Mouse (Mus musculus): ENCODE data around the gene Ptpn6. TPM values are rescaled to one million over a fixed set of nuclear protein-coding genes. Genes with fewer than 3 reads are reported as not detected.

The Ptpn6 gene
- polyA plus RNA-seq, 1 experiment from 2014 or later, result 16.7 TPM

- peak; percentile 46 for ATAC-seq
- Histone ChIP-seq H3K27ac (no peak overlapping the region), H3K4me3 (replicated peaks) (peak overlapping the region; percentile 57), H3K9ac (peak overlapping the region; percentile 60), H3K27me3 (replicated peaks) (0 out of 2 replicates have a peak, but pooled peaks cover 2% of the 10 kb centered on the region), H3K9me3 (no peaks in the 10 kb centered on the region), H3K36me3 (no peaks in the 10 kb centered on the region), H3K4me1 (replicated peaks) (peaks cover 24% of the 10 kb centered on the region), H3K4me2 (replicated peaks) (peak overlapping the region; percentile 96)
- WGBS, result 33% methylated on average over 19 of the region's 19 CpGs
These were observed 29.6 kb upstream of the Ptpn6 start for GRCm38 (mm10) chr6:124767920-124768703.

GRCm38 (mm10) chr6:124767536-124767919, 29.0 kb upstream of the Ptpn6 start:
- 65% methylated on average over 4 of the region's 4 CpGs for WGBS
- no peak overlapping the region for H3K4me3 ChIP-seq (replicated peaks)
- no peak overlapping the region for H3K27ac ChIP-seq

GRCm38 (mm10) chr6:124765951-124766350, 27.4 kb upstream of the Ptpn6 start:
- Histone ChIP-seq H3K27ac (no peak overlapping the region), H3K36me3 (no peaks in the 10 kb centered on the region), H3K4me1 (replicated peaks) (peaks cover 24% of the 10 kb centered on the region), H3K9ac (no peak overlapping the region), H3K9me3 (no peaks in the 10 kb centered on the region), H3K27me3 (replicated peaks) (0 out of 2 replicates have a peak, but pooled peaks cover 2% of the 10 kb centered on the region), H3K4me2 (replicated peaks) (no peak overlapping the region), H3K4me3 (replicated peaks) (no peak overlapping the region)
- ATAC-seq, result no peak
- 89% methylated on average over 7 of the region's 7 CpGs for WGBS

More at GRCm38 (mm10) chr6:124767536-124767919, 29.0 kb upstream of the Ptpn6 start:
- 0 out of 2 replicates have a peak, but pooled peaks cover 2% of the 10 kb centered on the region for H3K27me3 ChIP-seq (replicated peaks)
- H3K4me1 ChIP-seq (replicated peaks), result peaks cover 24% of the 10 kb centered on the region
- H3K9me3 ChIP-seq, result no peaks in the 10 kb centered on the region
- H3K9ac ChIP-seq, result no peak overlapping the region
- H3K4me2 ChIP-seq (replicated peaks), result peak overlapping the region; percentile 96; the same call in 1 of the 2 replicates
- ATAC-seq, result no peak
- no peaks in the 10 kb centered on the region for H3K36me3 ChIP-seq

GRCm38 (mm10) chr6:124759259-124759658, 20.7 kb upstream of the Ptpn6 start:
- H3K27me3 ChIP-seq (replicated peaks), result no peaks in the 10 kb centered on the region
- peak overlapping the region; percentile 96 for H3K27ac ChIP-seq
- peak overlapping the region; percentile 75 for H3K4me2 ChIP-seq (replicated peaks)
- peak overlapping the region; percentile 29; the same call in 1 of the 2 replicates for H3K9ac ChIP-seq
- WGBS, result 2% methylated on average over 5 of the region's 5 CpGs
- no peaks in the 10 kb centered on the region for H3K36me3 ChIP-seq
- peak; percentile 37 for ATAC-seq
- H3K9me3 ChIP-seq, result no peaks in the 10 kb centered on the region
- H3K4me1 ChIP-seq (replicated peaks), result peaks cover 30% of the 10 kb centered on the region
- H3K4me3 ChIP-seq (replicated peaks), result no peak overlapping the region; the same call in 1 of the 2 replicates

GRCm38 (mm10) chr6:124758849-124759232, 20.3 kb upstream of the Ptpn6 start:
- peak overlapping the region; percentile 96 for H3K27ac ChIP-seq
- H3K4me3 ChIP-seq (replicated peaks), result no peak overlapping the region; the same call in 1 of the 2 replicates
- H3K9me3 ChIP-seq, result no peaks in the 10 kb centered on the region
- peak overlapping the region; percentile 29; the same call in 1 of the 2 replicates for H3K9ac ChIP-seq
- H3K4me1 ChIP-seq (replicated peaks), result peaks cover 34% of the 10 kb centered on the region
- WGBS, result 37% methylated on average over 2 of the region's 2 CpGs
- H3K4me2 ChIP-seq (replicated peaks), result peak overlapping the region; percentile 75
- ATAC-seq, result no peak
- H3K27me3 ChIP-seq (replicated peaks), result no peaks in the 10 kb centered on the region
- H3K36me3 ChIP-seq, result no peaks in the 10 kb centered on the region

GRCm38 (mm10) chr6:124757909-124758848, 19.7 kb upstream of the Ptpn6 start:
- ATAC-seq, result peak; percentile 9; the same call in 1 of the 2 replicates
- Histone ChIP-seq H3K9me3 (no peaks in the 10 kb centered on the region), H3K4me2 (replicated peaks) (peak overlapping the region; percentile 75), H3K4me1 (replicated peaks) (peaks cover 36% of the 10 kb centered on the region), H3K9ac (peak overlapping the region; percentile 90), H3K27ac (peak overlapping the region; percentile 96), H3K36me3 (no peaks in the 10 kb centered on the region), H3K27me3 (replicated peaks) (no peaks in the 10 kb centered on the region), H3K4me3 (replicated peaks) (peak overlapping the region; percentile 82)
- 47% methylated on average over 5 of the region's 5 CpGs for WGBS

GRCm38 (mm10) chr6:124757351-124757880, 18.9 kb upstream of the Ptpn6 start:
- H3K9me3 ChIP-seq, result no peaks in the 10 kb centered on the region
- peak overlapping the region; percentile 96 for H3K27ac ChIP-seq
- peak overlapping the region; percentile 75 for H3K4me2 ChIP-seq (replicated peaks)
- no peaks in the 10 kb centered on the region for H3K27me3 ChIP-seq (replicated peaks)
- peak overlapping the region; percentile 82 for H3K4me3 ChIP-seq (replicated peaks)
- WGBS, result 15% methylated on average over 5 of the region's 5 CpGs
- no peaks in the 10 kb centered on the region for H3K36me3 ChIP-seq
- peaks cover 36% of the 10 kb centered on the region for H3K4me1 ChIP-seq (replicated peaks)
- H3K9ac ChIP-seq, result peak overlapping the region; percentile 90
- no peak for ATAC-seq

- Histone ChIP-seq H3K27me3 (replicated peaks) (no peaks in the 10 kb centered on the region), H3K9me3 (no peaks in the 10 kb centered on the region), H3K9ac (peak overlapping the region; percentile 90), H3K27ac (peak overlapping the region; percentile 96), H3K4me1 (replicated peaks) (peaks cover 36% of the 10 kb centered on the region), H3K36me3 (no peaks in the 10 kb centered on the region), H3K4me3 (replicated peaks) (peak overlapping the region; percentile 82), H3K4me2 (replicated peaks) (peak overlapping the region; percentile 75)
- WGBS, result under 1% methylated on average over 50 of the region's 54 CpGs
- peak; percentile 80 for ATAC-seq
These were observed 18.3 kb upstream of the Ptpn6 start for GRCm38 (mm10) chr6:124756652-124757350.

GRCm38 (mm10) chr6:124755831-124756595, 17.5 kb upstream of the Ptpn6 start, which contains the start of the genes Gm45234 and Atn1:
Gm45234 (minus strand) TSS chr6:124756021.
Atn1 (minus strand) TSS chr6:124756524.
- Histone ChIP-seq H3K36me3 (no peaks in the 10 kb centered on the region), H3K4me3 (replicated peaks) (peak within 1 kb of the TSS; percentile 82), H3K9ac (peak within 1 kb of the TSS; percentile 90), H3K4me1 (replicated peaks) (peaks cover 36% of the 10 kb centered on the region), H3K9me3 (no peaks in the 10 kb centered on the region), H3K4me2 (replicated peaks) (peak within 1 kb of the TSS; percentile 75), H3K27me3 (replicated peaks) (no peaks in the 10 kb centered on the region), H3K27ac (peak within 1 kb of the TSS; percentile 96)
- under 1% methylated on average over 67 of the region's 100 CpGs for WGBS
- ATAC-seq, result peak; percentile 62

GRCm38 (mm10) chr6:124755306-124755705, 16.8 kb upstream of the Ptpn6 start:
- H3K4me2 ChIP-seq (replicated peaks), result peak overlapping the region; percentile 75
- H3K27ac ChIP-seq, result peak overlapping the region; percentile 96
- no peaks in the 10 kb centered on the region for H3K9me3 ChIP-seq
- H3K9ac ChIP-seq, result peak overlapping the region; percentile 90
- H3K36me3 ChIP-seq, result no peaks in the 10 kb centered on the region
- WGBS, result 6% methylated on average over 3 of the region's 3 CpGs
- H3K4me1 ChIP-seq (replicated peaks), result peaks cover 36% of the 10 kb centered on the region
- peak overlapping the region; percentile 82 for H3K4me3 ChIP-seq (replicated peaks)
- no peak for ATAC-seq
- H3K27me3 ChIP-seq (replicated peaks), result no peaks in the 10 kb centered on the region

- Histone ChIP-seq H3K4me1 (replicated peaks) (peaks cover 28% of the 10 kb centered on the region), H3K4me2 (replicated peaks) (no peak overlapping the region), H3K9me3 (no peaks in the 10 kb centered on the region), H3K27me3 (replicated peaks) (no peaks in the 10 kb centered on the region), H3K9ac (no peak overlapping the region), H3K4me3 (replicated peaks) (no peak overlapping the region), H3K27ac (no peak overlapping the region), H3K36me3 (peaks cover 7% of the 10 kb centered on the region)
- 77% methylated on average over 2 of the region's 2 CpGs for WGBS
- no peak for ATAC-seq
These were observed 15.3 kb upstream of the Ptpn6 start for GRCm38 (mm10) chr6:124753861-124754260.
